Mouse (Mus musculus) midbrain, embryonic 10.5 days (tissue): ENCODE results near the gene Sipa1l2. TPM values are rescaled to one million over a fixed set of nuclear protein-coding genes. Genes with fewer than 3 reads are reported as not detected.

Experiments
- DNase-seq: peaks from one replicate; pipeline ENCODE4 v3.0.0-alpha.2; 2017; ENCODE audit warnings: low spot score
- H3K27ac ChIP-seq: fragments of 300-500 bp; sonication (generic); replicated peaks from 2 replicates; pipeline ENCODE4 v1.5.1; 2016; ENCODE audit warnings: mild to moderate bottlenecking
- H3K27me3 ChIP-seq: fragments of 300-500 bp; sonication (generic); 2 replicates; pipeline ENCODE4 v1.6.1; 2016; ENCODE audit warnings: low read depth, mild to moderate bottlenecking; ENCODE audit not compliant: poor library complexity, severe bottlenecking
- H3K36me3 ChIP-seq: fragments of 300-500 bp; sonication (generic); 2 replicates; pipeline ENCODE4 v1.6.1; 2016; ENCODE audit warnings: mild to moderate bottlenecking, moderate library complexity
- H3K4me1 ChIP-seq: fragments of 300-500 bp; sonication (generic); 2 replicates; pipeline ENCODE4 v1.6.1; 2016
- H3K4me3 ChIP-seq: fragments of 300-500 bp; sonication (generic); 2 replicates; pipeline ENCODE4 v1.5.1; 2016; ENCODE audit warnings: mild to moderate bottlenecking, moderate library complexity
- H3K9me3 ChIP-seq: fragments of 300-500 bp; sonication (generic); replicated peaks from 2 replicates; pipeline ENCODE4 v1.6.1; 2016; ENCODE audit warnings: mild to moderate bottlenecking
- WGBS: fragments of 180-500 bp; shearing (Covaris S2); methylation state at CpG from one replicate; pipeline ENCODE4 v1.1.7; 2016; 5-methylcytosine and 5-hydroxymethylcytosine counted together
- polyA plus RNA-seq: library from polyadenylated mRNA; unstranded; fragments of >200 nt; fragmentation: Nextera tagmentation; extraction: Ambion mirVana; gene quantifications from 2 replicates; pipeline ENCODE4 v1.2.1, GENCODE M21; 2016

The Sipa1l2 gene
- polyA plus RNA-seq, 1 experiment from 2014 or later: 14.8 TPM

DNA sequence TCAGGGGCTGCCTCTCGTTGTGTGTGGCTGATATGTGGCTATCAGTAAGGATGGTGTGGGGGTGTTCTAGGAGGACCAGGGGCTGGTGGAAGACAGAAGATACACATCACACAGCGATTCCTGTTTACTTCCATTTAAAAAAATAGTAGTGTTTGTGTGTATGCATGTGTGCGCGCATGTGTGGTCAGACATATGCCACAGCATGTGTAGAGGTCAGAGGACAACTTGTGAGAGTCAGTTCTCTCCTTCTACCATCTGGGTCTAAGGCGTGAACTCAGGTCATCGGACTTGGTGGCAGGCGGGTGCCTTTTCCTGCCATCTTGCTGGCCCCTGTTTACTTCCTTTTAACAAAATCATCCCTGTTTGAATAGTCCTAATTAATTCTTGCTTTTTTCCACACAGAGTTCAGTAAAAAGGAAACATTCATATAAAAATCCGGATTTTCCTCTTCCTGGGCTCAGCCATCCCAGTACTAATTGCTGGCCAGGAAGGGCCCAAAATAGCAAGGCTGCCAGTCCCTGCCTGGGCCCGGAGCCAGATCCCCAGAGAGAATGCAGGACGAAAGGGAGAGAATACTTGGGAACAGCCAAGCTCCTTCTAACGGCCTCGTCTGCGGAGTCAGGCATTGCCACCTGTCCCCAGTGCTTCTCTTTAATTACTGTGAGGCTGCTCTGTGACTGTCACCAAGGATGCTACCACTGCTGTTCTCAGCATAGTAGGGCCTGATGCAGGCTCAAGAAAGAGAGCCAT lies 179.7 kb downstream of the Sipa1l2 start:
- H3K27ac ChIP-seq: no peak overlapping the region; the same call in 1 of the 2 replicates
- H3K4me1 ChIP-seq: peaks cover 50% of the 10 kb centered on the region
- H3K36me3 ChIP-seq: no peaks in the 10 kb centered on the region
- 84% methylated on average over 13 of the region's 13 CpGs for WGBS
- H3K27me3 ChIP-seq: peaks cover 19% of the 10 kb centered on the region; the same call in 1 of the 2 replicates
- no peak overlapping the region for H3K4me3 ChIP-seq
- H3K9me3 ChIP-seq: no peaks in the 10 kb centered on the region
- no peak for DNase-seq

DNA sequence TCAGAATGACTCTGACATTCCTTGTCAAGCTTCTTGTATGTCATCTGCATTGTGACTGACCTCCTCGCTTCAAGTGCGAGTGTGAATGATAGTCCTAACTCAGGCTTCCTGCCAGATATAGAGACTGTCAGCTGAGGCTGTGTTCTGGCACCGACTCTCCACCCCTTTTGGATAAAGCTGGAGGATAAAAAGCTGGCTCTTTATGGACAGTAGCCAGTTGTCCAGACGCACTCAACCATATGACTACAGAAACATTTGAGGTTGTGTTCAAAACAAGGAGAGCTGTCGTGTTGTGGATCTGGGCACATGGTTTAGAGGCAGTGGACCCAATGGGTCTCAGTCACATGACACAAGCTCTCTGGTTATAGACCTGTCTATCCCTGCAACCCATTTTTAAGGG lies 180.3 kb downstream of the Sipa1l2 start:
- Histone ChIP-seq H3K27ac (no peak overlapping the region), H3K36me3 (no peaks in the 10 kb centered on the region), H3K9me3 (no peaks in the 10 kb centered on the region), H3K27me3 (peaks cover 22% of the 10 kb centered on the region; the same call in 1 of the 2 replicates), H3K4me1 (peaks cover 52% of the 10 kb centered on the region), H3K4me3 (no peak overlapping the region)
- no peak for DNase-seq
- WGBS: 87% methylated on average over 5 of the region's 5 CpGs

DNA sequence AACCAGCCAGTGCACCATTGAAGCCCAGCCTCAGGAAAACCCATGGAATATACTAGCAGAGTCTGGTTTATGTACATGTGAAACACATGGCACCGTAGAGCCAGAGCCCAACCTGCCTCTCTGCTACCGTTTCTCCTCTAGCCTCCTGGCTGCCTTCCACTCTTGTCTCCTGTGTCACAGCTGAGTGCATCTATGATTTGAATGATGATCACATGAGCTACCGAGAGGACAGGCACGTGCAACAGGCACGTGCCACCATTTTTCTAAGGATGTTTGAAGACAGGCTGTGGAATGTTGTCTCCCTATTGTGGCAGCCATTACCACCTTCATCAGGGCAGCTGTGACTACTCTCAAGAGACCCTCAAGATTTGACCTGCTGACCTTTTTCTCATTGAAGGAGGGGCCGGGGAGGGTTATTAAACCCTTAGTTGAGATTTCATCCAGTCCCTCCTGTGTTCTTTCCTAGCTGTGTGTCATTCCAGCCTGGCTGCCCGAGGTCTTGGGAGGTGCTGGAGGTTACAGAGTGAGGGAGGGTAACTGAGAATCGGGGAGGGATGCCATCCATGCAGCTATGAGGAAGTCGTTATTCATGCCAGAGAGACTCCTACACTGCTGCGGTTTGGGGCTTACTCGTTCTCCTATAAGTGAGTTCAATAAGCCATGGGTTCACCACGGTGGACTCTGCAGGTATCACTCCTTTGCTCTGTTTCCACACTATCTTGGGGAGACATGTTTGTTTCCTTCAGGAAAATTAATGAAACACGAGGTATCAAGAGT lies 181.0 kb downstream of the Sipa1l2 start:
- no peaks in the 10 kb centered on the region for H3K36me3 ChIP-seq
- no peak for DNase-seq
- no peak overlapping the region for H3K27ac ChIP-seq
- peaks cover 22% of the 10 kb centered on the region; the same call in 1 of the 2 replicates for H3K27me3 ChIP-seq
- WGBS: 81% methylated on average over 13 of the region's 13 CpGs
- H3K9me3 ChIP-seq: no peaks in the 10 kb centered on the region
- H3K4me1 ChIP-seq: peaks cover 52% of the 10 kb centered on the region
- no peak overlapping the region for H3K4me3 ChIP-seq

DNA sequence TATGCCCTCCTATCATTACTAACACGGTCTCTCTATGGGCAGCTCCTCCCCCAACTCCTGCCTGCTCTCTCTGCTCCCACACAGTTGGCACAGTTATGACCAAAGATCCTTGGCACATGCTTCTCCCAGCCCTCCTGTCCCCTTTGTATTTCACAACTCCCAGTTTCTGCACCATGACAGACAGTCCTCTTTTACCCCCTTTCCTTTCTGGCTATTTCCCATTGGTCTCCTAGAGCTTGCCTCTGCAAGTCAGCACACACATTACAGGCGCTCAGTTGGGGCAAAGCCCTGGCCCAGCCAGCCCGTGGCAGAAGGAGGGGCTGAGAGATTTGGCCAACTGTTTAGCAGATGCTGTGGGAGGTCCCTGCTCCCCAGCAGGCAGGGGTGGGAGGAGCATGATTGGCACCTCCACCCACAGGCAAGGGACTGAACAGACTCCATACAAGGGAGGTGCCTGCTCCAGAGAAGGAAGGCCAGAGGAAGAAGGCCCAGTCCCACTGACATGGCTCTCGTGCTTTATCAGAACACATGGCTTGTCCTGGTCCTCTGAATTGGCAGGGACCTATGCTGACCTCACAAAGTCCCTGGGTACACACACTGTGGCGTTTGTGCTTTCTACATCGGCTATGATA lies 184.0 kb downstream of the Sipa1l2 start:
- peaks cover 46% of the 10 kb centered on the region for H3K4me1 ChIP-seq
- H3K9me3 ChIP-seq: no peaks in the 10 kb centered on the region
- H3K36me3 ChIP-seq: no peaks in the 10 kb centered on the region
- peaks cover 29% of the 10 kb centered on the region for H3K27me3 ChIP-seq
- peak; percentile 43 for DNase-seq
- WGBS: 33% methylated on average over 6 of the region's 6 CpGs
- H3K27ac ChIP-seq: peak overlapping the region; percentile 46; the same call in 1 of the 2 replicates
- no peak overlapping the region for H3K4me3 ChIP-seq

DNA sequence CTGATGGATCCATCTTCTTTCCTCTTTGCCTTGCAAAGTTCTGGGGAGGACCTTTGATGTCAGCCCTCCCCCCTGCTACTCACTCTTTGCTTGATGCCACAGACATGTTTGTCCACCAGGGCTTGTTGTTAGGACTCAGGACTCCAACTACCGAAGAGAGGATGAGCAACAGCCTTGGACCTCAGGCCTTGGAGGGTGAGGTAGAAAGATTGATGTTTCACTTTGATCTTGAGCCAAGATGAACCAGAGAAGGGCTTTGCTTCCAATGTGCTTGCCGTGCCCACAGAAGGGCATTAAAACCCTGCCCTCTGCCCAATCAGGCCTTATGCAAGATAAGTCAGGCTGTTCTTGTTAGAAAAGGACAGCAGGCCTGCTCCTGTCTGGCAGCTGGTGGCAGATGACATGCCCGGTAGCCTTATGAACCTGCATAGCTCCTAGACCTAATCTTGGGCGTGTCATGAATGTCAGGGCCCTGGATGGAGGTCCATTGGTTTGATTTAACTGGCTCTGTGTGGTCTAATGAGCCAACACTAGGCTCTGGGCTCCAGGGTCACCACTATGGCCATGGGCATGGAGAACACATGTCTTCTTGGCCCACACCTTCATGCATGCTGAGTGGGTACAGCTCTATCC lies 184.9 kb downstream of the Sipa1l2 start:
- H3K36me3 ChIP-seq: no peaks in the 10 kb centered on the region
- H3K4me1 ChIP-seq: peaks cover 39% of the 10 kb centered on the region
- H3K27me3 ChIP-seq: peaks cover 23% of the 10 kb centered on the region
- no peak overlapping the region for H3K27ac ChIP-seq
- DNase-seq: no peak
- no peaks in the 10 kb centered on the region for H3K9me3 ChIP-seq
- H3K4me3 ChIP-seq: no peak overlapping the region
- WGBS: 89% methylated on average over 4 of the region's 4 CpGs

DNA sequence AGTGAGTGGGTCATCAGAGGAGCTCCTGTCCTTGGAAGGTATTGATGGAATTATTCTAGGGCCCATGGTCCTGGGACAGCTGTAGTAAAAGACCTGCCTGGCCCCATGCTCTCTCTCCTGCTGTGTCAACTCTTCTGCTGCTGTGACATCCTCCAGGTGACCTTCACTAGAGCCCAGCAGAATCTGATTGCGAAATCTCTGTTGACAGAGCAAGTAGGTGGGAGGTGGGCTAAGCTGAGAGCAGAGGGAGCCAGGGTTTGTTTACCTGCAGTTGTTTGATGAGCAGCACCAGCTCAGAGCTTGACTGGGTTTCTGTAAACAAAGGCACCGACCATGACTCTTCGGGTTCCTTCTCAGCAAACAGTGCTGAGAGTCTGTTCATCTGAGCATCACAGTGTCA lies 187.9 kb downstream of the Sipa1l2 start:
- no peaks in the 10 kb centered on the region for H3K9me3 ChIP-seq
- DNase-seq: no peak
- 63% methylated on average over 3 of the region's 3 CpGs for WGBS
- H3K4me3 ChIP-seq: no peak overlapping the region
- H3K36me3 ChIP-seq: no peaks in the 10 kb centered on the region
- H3K27ac ChIP-seq: no peak overlapping the region
- H3K4me1 ChIP-seq: peaks cover 28% of the 10 kb centered on the region
- peaks cover 12% of the 10 kb centered on the region for H3K27me3 ChIP-seq

DNA sequence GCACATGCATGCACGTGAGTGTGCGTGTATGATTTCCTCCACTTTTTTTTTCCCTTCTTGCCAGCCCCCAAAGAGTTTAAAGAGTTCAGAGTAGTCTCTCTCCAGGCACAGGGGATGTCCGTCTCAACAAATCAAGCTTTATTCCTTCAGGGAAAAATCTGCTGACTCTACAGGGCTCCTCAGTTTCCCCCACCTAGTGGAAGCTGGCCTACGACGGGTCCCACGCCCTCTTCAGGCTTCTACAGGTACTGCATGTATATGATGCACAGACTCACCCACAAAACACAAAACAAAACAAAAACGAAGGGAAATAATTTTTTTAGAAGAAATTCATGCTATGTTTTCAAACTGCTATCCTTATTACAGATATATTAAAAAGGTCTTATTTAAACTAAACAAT lies 189.7 kb downstream of the Sipa1l2 start:
- H3K27me3 ChIP-seq: peaks cover 10% of the 10 kb centered on the region
- H3K36me3 ChIP-seq: no peaks in the 10 kb centered on the region
- WGBS: 70% methylated on average over 7 of the region's 7 CpGs
- no peak overlapping the region for H3K4me3 ChIP-seq
- H3K27ac ChIP-seq: no peak overlapping the region
- no peaks in the 10 kb centered on the region for H3K9me3 ChIP-seq
- DNase-seq: no peak
- peaks cover 25% of the 10 kb centered on the region for H3K4me1 ChIP-seq

DNA sequence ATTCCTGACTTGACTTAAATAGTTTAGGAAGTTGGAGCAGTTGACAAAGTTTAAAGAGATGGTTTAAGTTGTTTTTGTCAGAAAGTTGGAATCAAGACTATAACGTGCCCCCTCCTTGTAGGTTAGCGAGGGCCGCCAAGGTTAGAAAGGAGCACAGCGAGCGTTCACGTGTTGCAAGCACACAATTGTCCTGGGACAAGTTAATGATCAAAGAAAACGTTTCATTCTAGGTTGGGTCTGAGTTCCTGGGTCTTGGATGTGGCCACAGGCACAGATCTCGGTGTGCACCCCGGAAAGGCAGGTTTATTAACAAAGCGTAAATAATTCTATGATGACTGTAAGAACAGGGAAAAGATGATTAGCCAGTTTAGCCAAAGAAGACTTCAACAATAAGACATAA lies 190.5 kb downstream of the Sipa1l2 start:
- no peaks in the 10 kb centered on the region for H3K9me3 ChIP-seq
- H3K27me3 ChIP-seq: peaks cover 7% of the 10 kb centered on the region
- no peaks in the 10 kb centered on the region for H3K36me3 ChIP-seq
- H3K27ac ChIP-seq: no peak overlapping the region
- H3K4me3 ChIP-seq: no peak overlapping the region
- no peak for DNase-seq
- peaks cover 23% of the 10 kb centered on the region for H3K4me1 ChIP-seq
- WGBS: 85% methylated on average over 10 of the region's 10 CpGs

DNA sequence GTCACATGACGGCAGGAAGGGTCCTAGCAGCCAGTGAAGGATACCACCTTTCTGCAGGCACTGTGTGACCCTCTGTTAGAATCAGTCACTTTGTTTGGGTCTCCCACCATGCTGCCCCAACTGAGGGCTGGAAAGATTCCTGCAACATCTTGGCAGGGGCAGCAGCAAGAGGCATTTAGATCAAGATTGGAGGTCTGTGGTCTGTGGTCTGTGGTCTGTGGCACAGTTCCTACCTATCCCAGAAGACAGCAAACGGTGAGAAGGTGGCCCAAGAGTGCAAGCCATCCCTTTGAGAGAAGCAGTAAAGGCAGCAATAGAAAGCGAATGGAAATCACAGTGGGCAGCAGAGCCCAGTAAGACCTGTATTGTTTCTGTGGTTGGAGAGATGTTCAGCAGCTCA lies 191.9 kb downstream of the Sipa1l2 start:
- Histone ChIP-seq H3K4me3 (no peak overlapping the region), H3K27me3 (peaks cover 5% of the 10 kb centered on the region), H3K9me3 (no peaks in the 10 kb centered on the region), H3K36me3 (no peaks in the 10 kb centered on the region), H3K4me1 (peaks cover 23% of the 10 kb centered on the region), H3K27ac (no peak overlapping the region)
- WGBS: 89% methylated on average over 3 of the region's 3 CpGs
- no peak for DNase-seq

DNA sequence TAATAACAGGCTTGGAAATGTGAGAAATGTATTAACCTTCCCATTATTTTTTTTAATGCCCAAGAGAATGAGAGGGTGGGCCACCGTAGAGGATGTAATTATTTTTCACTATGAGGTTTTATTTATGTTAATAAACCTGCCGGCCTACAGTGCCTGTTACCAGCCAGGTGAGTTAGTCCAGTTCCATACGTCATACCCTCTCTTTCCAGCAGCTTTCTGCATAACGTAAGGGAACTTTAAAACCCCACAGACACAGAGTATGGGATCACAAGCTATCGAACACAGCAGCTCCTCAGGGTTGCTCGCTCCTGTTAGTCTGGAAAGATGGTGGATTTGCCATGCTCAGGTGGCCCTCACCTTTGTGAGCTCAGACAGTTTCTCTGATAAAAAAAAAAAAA lies 193.2 kb downstream of the Sipa1l2 start:
- no peak overlapping the region for H3K4me3 ChIP-seq
- no peak for DNase-seq
- no peaks in the 10 kb centered on the region for H3K36me3 ChIP-seq
- peaks cover 20% of the 10 kb centered on the region for H3K4me1 ChIP-seq
- WGBS: 88% methylated on average over 6 of the region's 6 CpGs
- no peaks in the 10 kb centered on the region for H3K9me3 ChIP-seq
- no peaks in the 10 kb centered on the region for H3K27me3 ChIP-seq
- no peak overlapping the region for H3K27ac ChIP-seq

DNA sequence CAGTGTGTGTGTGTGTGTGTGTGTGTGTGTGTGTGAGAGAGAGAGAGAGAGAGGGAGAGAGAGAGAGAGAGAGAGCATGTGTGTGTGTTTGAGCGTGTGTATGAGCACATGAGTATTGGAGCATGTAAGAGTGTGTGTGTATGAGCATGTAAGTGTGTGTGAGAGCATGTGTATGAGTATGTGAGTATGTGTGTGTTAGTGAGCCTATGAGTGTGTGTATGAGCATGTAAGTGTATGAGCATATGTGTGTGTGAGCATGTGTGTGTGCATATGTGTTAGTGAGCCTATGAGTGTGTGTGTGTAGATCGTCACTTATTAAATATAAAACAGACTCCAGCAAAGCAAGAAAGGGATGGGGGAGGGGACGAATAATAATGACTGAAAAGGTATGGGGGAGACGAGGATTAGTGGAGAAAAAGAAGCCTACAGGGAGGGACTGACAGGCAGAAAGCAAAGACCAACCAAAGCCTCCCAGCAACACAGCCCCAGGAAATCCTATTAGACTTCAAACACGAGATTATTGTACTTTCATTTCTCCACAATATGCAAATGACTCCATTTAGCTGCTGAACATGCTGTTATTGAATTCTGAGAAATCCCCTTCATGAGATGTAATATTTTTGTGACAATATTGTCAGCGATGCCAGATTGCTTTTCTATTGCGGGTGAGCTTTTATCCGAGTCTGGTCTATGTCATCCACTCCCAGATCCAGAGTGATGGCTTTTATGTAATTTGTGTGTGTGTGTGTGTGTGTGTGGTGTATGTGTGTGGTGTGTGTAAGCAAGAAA lies 193.8 kb downstream of the Sipa1l2 start:
- no peaks in the 10 kb centered on the region for H3K27me3 ChIP-seq
- no peak overlapping the region for H3K4me3 ChIP-seq
- WGBS: 51% methylated on average over 8 of the region's 8 CpGs
- H3K27ac ChIP-seq: no peak overlapping the region; the same call in 1 of the 2 replicates
- DNase-seq: no peak
- H3K4me1 ChIP-seq: peaks cover 20% of the 10 kb centered on the region
- H3K9me3 ChIP-seq: no peaks in the 10 kb centered on the region
- no peaks in the 10 kb centered on the region for H3K36me3 ChIP-seq

DNA sequence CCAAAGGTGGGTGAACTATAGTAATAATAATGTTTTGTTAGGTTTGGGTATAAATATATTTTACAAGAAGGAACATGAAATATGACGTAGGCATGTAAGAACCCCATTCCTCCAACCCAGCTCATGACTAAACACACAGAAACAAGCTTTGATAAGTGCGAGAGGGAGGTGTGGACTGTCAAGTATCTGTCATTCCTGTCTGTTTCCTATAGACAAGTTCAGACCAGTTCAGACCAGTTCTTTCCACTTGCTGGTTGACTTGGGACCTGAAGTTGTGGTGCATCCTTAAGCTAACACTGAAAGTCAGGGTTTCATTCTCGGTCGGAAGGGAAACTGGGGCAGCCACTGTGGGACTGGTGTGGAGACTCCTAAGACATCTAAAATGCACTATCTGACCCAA lies 197.0 kb downstream of the Sipa1l2 start:
- Histone ChIP-seq H3K36me3 (no peaks in the 10 kb centered on the region), H3K4me1 (peaks cover 38% of the 10 kb centered on the region), H3K9me3 (no peaks in the 10 kb centered on the region), H3K27me3 (peaks cover 14% of the 10 kb centered on the region), H3K4me3 (no peak overlapping the region), H3K27ac (no peak overlapping the region)
- WGBS: 92% methylated on average over 4 of the region's 4 CpGs
- no peak for DNase-seq
